ENCODE assay signal across 11 mouse cellular contexts in genomic region chr13:18457337-18458236, GRCm38 (mm10).
DNase-seq lines count a peak whose midpoint lies in the region; ATAC-seq and TF ChIP-seq lines count a peak whose summit lies in the region.
"Had no signal": no experiment of that assay in that cellular context is flagged by ENCODE, and none has a peak within 500 bp of the region (broad histone marks: within the 10 kb centered on the region; RNA-seq: fewer than 3 reads in every experiment).

No protein-coding gene starts in this region.

- H3K27ac ChIP-seq in forebrain, embryonic 16.5 days (ENCODE audit: low read length), result no peak overlapping the region

- no peaks in the 10 kb centered on the region for H3K27me3 ChIP-seq in forebrain, embryonic 16.5 days (replicated peaks; ENCODE audit: control insufficient read depth, insufficient read depth, low read length)

- no peaks in the 10 kb centered on the region for H3K36me3 ChIP-seq in forebrain, embryonic 16.5 days (ENCODE audit: control insufficient read depth, insufficient read depth)

- H3K4me2 ChIP-seq in forebrain, embryonic 16.5 days (ENCODE audit: low read length), result 0 out of 2 replicates have a peak overlapping the region, but pooled peaks have one; percentile 9

- H3K9me3 ChIP-seq in forebrain, embryonic 16.5 days (ENCODE audit: control insufficient read depth, low read length), result no peaks in the 10 kb centered on the region

- no peak for TF ChIP-seq POLR2A in brain, embryonic 14.5 days (IDR thresholded peaks at IDR 0.05; ENCODE audit: borderline replicate concordance, extremely low read depth, insufficient read depth, insufficient read length, poor library complexity, severe bottlenecking)

- no peak for TF ChIP-seq CTCF in brain, embryonic 14.5 days (IDR thresholded peaks at IDR 0.05; ENCODE audit: borderline replicate concordance, extremely low read depth, insufficient read depth, insufficient read length)

- 22% methylated on average over 14 of the region's 14 CpGs for WGBS in forebrain, embryonic 16.5 days

- ATAC-seq in forebrain, embryonic 16.5 days, result peak; percentile 61
- no peak for ATAC-seq in CD4-positive, CD25-positive, alpha-beta regulatory T cell, adult 4 months

- peaks cover 6% of the 10 kb centered on the region; the same call in 1 of the 2 replicates for H3K4me1 ChIP-seq in forebrain, embryonic 16.5 days (replicated peaks; ENCODE audit: control insufficient read depth, insufficient read depth, low read length)

- no peak overlapping the region for H3K4me3 ChIP-seq in forebrain, embryonic 16.5 days (replicated peaks; ENCODE audit: low read length)

- H3K9ac ChIP-seq in forebrain, embryonic 16.5 days (replicated peaks; ENCODE audit: low read depth, low read length), result no peak overlapping the region

- DNase-seq in brain, embryonic 14.5 days (ENCODE audit: low read depth), result peak; percentile 77
- peak; percentile 12 to 15 for DNase-seq in kidney, adult 8-10 months
- DNase-seq in mesoderm, embryonic 11.5 days (ENCODE audit: low read depth, low spot score), result peak; percentile 41
- DNase-seq in thymus, postnatal 14 days, result no peak
- DNase-seq in ovary, postnatal 36 days (ENCODE audit: low spot score), result no peak
- DNase-seq in B cell, adult 2 months, result no peak
- DNase-seq: adrenal gland, postnatal 14 days; gastrocnemius, postnatal 10 days; lung, adult 2 months had no signal

Comparison
In these comparisons a context has a peak if more than half of its experiments do, and no peak if none do; other contexts are left out.
1. DNase-seq: peak in brain, embryonic 14.5 days (single experiment), kidney, adult 8-10 months (2 of 2) and mesoderm, embryonic 11.5 days (single experiment); none in thymus, postnatal 14 days (single experiment), ovary, postnatal 36 days (single experiment) and B cell, adult 2 months (0 of 2).